Mouse (Mus musculus): ENCODE measurements around the gene Olfr360. TPM values are rescaled to one million over a fixed set of nuclear protein-coding genes. Genes with fewer than 3 reads are reported as not detected.

Gene Olfr360
- polyA plus RNA-seq (2012; rRNA removed), result not detected in 2 replicates

GRCm38 (mm10) chr2:37065446-37065845 is at the start of gene Olfr360:
Gene Olfr360 (plus strand): TSS chr2:37065746.

GRCm38 (mm10) chr2:37089190-37089589 is 23.6 kb downstream of the Olfr360 start, which contains the start of gene Olfr361:
Gene Olfr361 (minus strand): TSS chr2:37089290.

GRCm38 (mm10) chr2:37117810-37118209 is 52.3 kb downstream of the Olfr360 start, which contains the start of gene Olfr362:
Gene Olfr362 (minus strand): TSS chr2:37117910.

Other genes with a start within 250 kb of the Olfr360 start
- gene Olfr3, start 248.7 kb upstream of the Olfr360 start, polyA plus RNA-seq (2012; rRNA removed), result not detected in 2 replicates
- not detected in 2 replicates for gene Olfr350, start 219.4 kb upstream of the Olfr360 start, polyA plus RNA-seq (2012; rRNA removed)
- not detected in 2 replicates for gene Olfr351, start 203.1 kb upstream of the Olfr360 start, polyA plus RNA-seq (2012; rRNA removed)
- not detected in 2 replicates for gene Olfr352, start 197.3 kb upstream of the Olfr360 start, polyA plus RNA-seq (2012; rRNA removed)
- not detected in 2 replicates for gene Olfr353, start 172.8 kb upstream of the Olfr360 start, polyA plus RNA-seq (2012; rRNA removed)
- not detected in 2 replicates for gene Olfr354, start 160.1 kb upstream of the Olfr360 start, polyA plus RNA-seq (2012; rRNA removed)
- not detected in 2 replicates for gene Olfr355, start 136.8 kb upstream of the Olfr360 start, polyA plus RNA-seq (2012; rRNA removed)
- gene Olfr356, start 128.6 kb upstream of the Olfr360 start, polyA plus RNA-seq (2012; rRNA removed), result not detected in 2 replicates
- gene Olfr357, start 71.9 kb upstream of the Olfr360 start, polyA plus RNA-seq (2012; rRNA removed), result not detected in 2 replicates
- not detected in 2 replicates for gene Olfr358, start 56.4 kb upstream of the Olfr360 start, polyA plus RNA-seq (2012; rRNA removed)
- not detected in 2 replicates for gene Olfr361, start 23.5 kb downstream of the Olfr360 start, polyA plus RNA-seq (2012; rRNA removed)
- not detected in 2 replicates for gene Olfr362, start 52.2 kb downstream of the Olfr360 start, polyA plus RNA-seq (2012; rRNA removed)
- not detected in 2 replicates for gene Olfr364-ps1, start 73.6 kb downstream of the Olfr360 start, polyA plus RNA-seq (2012; rRNA removed)
- not detected in 2 replicates for gene Olfr365, start 122.5 kb downstream of the Olfr360 start, polyA plus RNA-seq (2012; rRNA removed)
- gene Olfr366, start 145.8 kb downstream of the Olfr360 start, polyA plus RNA-seq (2012; rRNA removed), result not detected in 2 replicates

Data from liver, embryonic 14 days (tissue).